Mouse (Mus musculus) cerebellum, postnatal 14 days (tissue): ENCODE measurements at regions not wholly inside any gene's neighbourhood (a gene's known extent, or its start where the extent isn't known, plus 50 kb on each side); places are given as distances from the start of the nearest gene placed in this dataset.
"Not testable (repeated sequence)": the region's sequence is repeated elsewhere in the genome, so short reads cannot be mapped to it uniquely, and the experiment has no call there.

ENCODE experiments used
- DNase-seq, 2 experiments: peaks; one replicate each; pipeline ENCODE4 v3.0.0; 2021; ENCODE audit warnings: mixed read lengths in 2 of 2

DNA sequence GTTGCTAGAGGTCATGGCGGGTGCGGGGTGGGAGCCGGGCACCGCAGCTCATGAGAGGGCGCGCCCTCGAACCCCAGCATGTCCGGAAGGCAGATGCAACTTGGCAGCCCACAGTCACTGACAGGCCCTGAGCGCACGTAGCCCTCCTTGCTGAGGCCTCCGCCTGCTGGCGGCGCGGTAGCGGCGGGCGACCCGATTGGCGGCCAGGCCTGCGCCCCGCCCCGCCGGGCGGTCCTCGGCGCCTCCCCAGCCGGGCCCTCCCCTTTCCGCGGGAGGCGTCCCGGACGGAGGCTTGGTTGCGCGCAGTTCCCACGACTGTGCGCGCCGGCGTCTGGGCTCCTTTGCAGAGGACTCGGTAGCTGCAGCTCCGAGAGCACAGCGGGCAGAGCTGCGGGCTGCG is 301.9 kb downstream of the Hpcal1 start:
- DNase-seq = peak in 1 of 2 experiments; percentile 0

DNA sequence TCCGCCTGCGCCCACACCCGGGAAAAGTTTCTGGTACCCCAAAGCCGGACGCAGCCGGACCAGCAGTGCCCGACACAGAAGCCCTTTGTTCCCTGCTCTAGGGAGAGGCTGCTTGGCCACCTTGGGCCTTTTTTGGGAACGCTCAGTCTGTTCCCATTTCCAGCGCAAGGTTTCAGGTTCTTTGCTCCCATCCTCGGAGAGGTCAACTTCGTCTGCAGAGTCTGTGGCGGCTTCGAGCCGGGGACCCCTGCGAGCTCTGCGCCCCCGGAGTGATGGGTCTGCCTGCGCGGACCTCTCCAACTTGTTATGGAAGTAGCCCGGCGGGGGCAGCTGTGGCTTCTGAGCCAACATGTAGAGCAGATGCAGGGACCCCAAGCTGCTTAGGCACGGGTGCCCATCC is 302.7 kb downstream of the Hpcal1 start:
- not testable (repeated sequence) for DNase-seq
